Mouse (Mus musculus) myocyte (in vitro differentiated cells): ENCODE results near the gene Tjp3.

Experiments used
- CEBPB ChIP-seq: IDR thresholded peaks from 2 replicates; pipeline ENCODE4 v1.6.1; 2011; ENCODE audit warnings: mild to moderate bottlenecking, moderate library complexity; ENCODE audit not compliant: poor library complexity, insufficient read depth, severe bottlenecking
- MAX ChIP-seq: IDR thresholded peaks from one replicate; pipeline ENCODE4 v1.6.1; 2011; ENCODE audit warnings: low read depth, mild to moderate bottlenecking, control low read depth
- MYOD1 ChIP-seq, 3 experiments: IDR thresholded peaks; one replicate each; pipeline ENCODE4 v1.6.1; 2011; ENCODE audit warnings: control low read depth in 2 of 3, low read depth in 2 of 3, mild to moderate bottlenecking in 2 of 3, moderate library complexity in 1 of 3; ENCODE audit not compliant: insufficient read length in 2 of 3, control insufficient read depth in 1 of 3
- POLR2A ChIP-seq: IDR thresholded peaks from one replicate; pipeline ENCODE4 v1.6.1; 2011; ENCODE audit warnings: low read depth, mild to moderate bottlenecking, control low read depth, moderate library complexity; ENCODE audit not compliant: insufficient read length
- POLR2AphosphoS2 ChIP-seq: IDR thresholded peaks from one replicate; pipeline ENCODE4 v1.6.1; 2011; ENCODE audit warnings: low read depth, control low read depth; ENCODE audit not compliant: insufficient read length
- SRF ChIP-seq: IDR thresholded peaks from one replicate; pipeline ENCODE4 v1.6.1; 2011; ENCODE audit warnings: low read depth; ENCODE audit not compliant: control insufficient read depth, insufficient read length
- TCF12 ChIP-seq: IDR thresholded peaks from one replicate; pipeline ENCODE4 v1.6.1; 2011; ENCODE audit warnings: mild to moderate bottlenecking, control low read depth; ENCODE audit not compliant: poor library complexity, insufficient read depth, severe bottlenecking
- USF1 ChIP-seq: IDR thresholded peaks from one replicate; pipeline ENCODE4 v1.6.1; 2011; ENCODE audit warnings: low read depth, mild to moderate bottlenecking, control low read depth, moderate library complexity

DNA sequence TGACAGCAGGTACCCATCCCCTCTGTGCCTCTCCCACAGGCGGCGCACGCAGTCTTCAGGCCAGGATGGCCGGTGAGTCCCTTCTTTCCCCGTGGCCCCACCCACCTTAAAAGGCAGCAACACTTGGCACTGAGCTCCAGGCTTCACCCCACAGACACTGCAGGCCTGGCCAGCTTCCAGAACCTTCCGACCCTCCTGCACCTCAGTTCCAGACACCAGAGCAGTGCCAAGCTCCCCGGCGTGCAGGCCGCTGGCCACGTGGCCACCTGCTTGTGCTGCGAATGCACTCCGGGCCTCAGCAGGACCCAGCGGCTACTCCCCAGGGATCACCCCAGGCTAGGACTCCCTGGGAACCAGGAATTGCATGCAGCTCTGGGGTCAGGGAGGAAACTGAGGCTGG, 22.2 kb upstream of the Tjp3 start:
- TF ChIP-seq POLR2A: no peak
- no peak for TF ChIP-seq TCF12
- no peak for TF ChIP-seq POLR2AphosphoS2
- no peak for TF ChIP-seq MYOD1 (IDR thresholded peaks at IDR 0.05; ENCODE audit: control insufficient read depth in 1 of 3, insufficient read length in 2 of 3, low read depth in 2 of 3)
- TF ChIP-seq USF1: no peak
- no peak for TF ChIP-seq MAX
- no peak for TF ChIP-seq SRF
- no peak for TF ChIP-seq CEBPB
